Mouse (Mus musculus): Measurements from ENCODE around the gene AV320801. TPM values are rescaled to one million over a fixed set of nuclear protein-coding genes. Genes with fewer than 3 reads are reported as not detected.

AV320801 gene
- not detected for polyA plus RNA-seq (2017; shearing (Covaris generic))

DNA sequence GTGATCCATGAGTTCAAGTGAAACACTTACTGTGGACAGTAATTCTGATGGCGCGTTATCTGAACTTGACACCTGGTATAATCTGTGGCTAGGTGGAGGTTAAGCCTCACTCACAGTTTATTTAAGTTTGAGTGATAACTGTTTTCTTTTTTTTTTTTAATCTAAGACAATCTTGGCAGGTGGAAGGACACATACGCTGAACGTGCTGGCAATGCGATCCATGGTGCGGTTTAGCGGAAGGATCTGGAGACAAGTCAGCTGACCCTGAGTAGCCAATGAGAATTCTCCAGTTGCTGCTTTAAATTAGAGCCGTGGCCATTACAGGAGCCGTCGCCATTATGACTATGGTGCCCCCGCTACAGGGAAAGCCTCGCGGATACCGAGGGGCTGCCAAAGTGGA lies at the start of gene AV320801:
TSS of gene AV320801 (plus strand) at position 301 of the 400 bp plus-strand sequence.

Other genes starting within 250 kb of the AV320801 start
- not detected for gene Pramel3, start 192.3 kb upstream of the AV320801 start, polyA plus RNA-seq (2017; shearing (Covaris generic))
- 0.10 TPM for gene Gm5128, start 121.3 kb upstream of the AV320801 start, polyA plus RNA-seq (2017; shearing (Covaris generic))
- not detected for gene Gm7903, start 60.8 kb upstream of the AV320801 start, polyA plus RNA-seq (2017; shearing (Covaris generic))
- not detected for gene Nxf7, start 104.2 kb downstream of the AV320801 start, polyA plus RNA-seq (2017; shearing (Covaris generic))
- gene Prame, start 133.1 kb downstream of the AV320801 start, polyA plus RNA-seq (2017; shearing (Covaris generic)), result not detected
- not detected for gene Tcp11x2, start 199.2 kb downstream of the AV320801 start, polyA plus RNA-seq (2017; shearing (Covaris generic))
- not detected for gene Tmsb15a, start 230.7 kb downstream of the AV320801 start, polyA plus RNA-seq (2017; shearing (Covaris generic))
- 27.5 TPM for gene Armcx5, start 248.1 kb downstream of the AV320801 start, polyA plus RNA-seq (2017; shearing (Covaris generic))
- gene Gprasp1, start 248.1 kb downstream of the AV320801 start, polyA plus RNA-seq (2017; shearing (Covaris generic)), result 37.5 TPM